Mouse (Mus musculus): ENCODE data around the gene Aida.

DNA sequence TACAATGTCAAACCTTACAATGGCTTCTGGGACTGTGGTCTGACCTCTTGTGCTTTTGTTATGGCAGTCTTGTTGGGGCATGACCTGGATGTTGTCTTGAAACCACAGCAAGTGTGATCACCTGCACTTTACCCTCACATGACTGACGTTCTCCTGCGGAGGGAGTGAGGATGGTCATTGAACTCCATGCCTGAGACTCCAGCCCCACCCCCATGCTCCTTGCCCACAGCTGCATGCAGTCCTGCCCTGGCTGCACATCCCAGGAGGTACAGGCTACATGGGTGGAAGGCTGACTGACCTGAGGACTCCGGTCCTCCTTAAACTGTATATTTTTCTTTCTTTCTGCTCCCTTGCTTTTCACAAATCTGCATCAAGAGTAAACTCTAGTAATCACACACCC lies 22.0 kb upstream of the Aida start:
- TF ChIP-seq GATA1 (IDR thresholded peaks at IDR 0.05; ENCODE audit: borderline replicate concordance, low read length) (no peak), FLI1 (IDR thresholded peaks at IDR 0.05; ENCODE audit: low read length) (no peak)
